Mouse (Mus musculus): ENCODE results near the gene Atp6v1g2. TPM values are rescaled to one million over a fixed set of nuclear protein-coding genes. Genes with fewer than 3 reads are reported as not detected.
A peak's percentile ranks its signal among the peaks of the same experiment; 100 is the strongest.

Gene Atp6v1g2
- 765 and 777 TPM in 2 replicates for polyA plus RNA-seq (2012; rRNA removed)

GRCm38 (mm10) chr17:35233114-35233980 lies at the start of gene Atp6v1g2:
Gene Atp6v1g2 (plus strand): TSS chr17:35233660.
- H3K4me3 ChIP-seq (ENCODE audit: insufficient read depth, low read length), result peak within 1 kb of the TSS; percentile 50; the same call in 1 of the 2 replicates
- no peak within 1 kb of the TSS for H3K27ac ChIP-seq (ENCODE audit: insufficient read depth, low read length)
- TF ChIP-seq CTCF (IDR thresholded peaks at IDR 0.05; ENCODE audit: extremely low read depth, insufficient read depth, low read length) (no peak), POLR2A (IDR thresholded peaks at IDR 0.05; ENCODE audit: extremely low read depth, insufficient read depth, low read length) (no peak)
- H3K4me1 ChIP-seq (ENCODE audit: control insufficient read depth, insufficient read depth, low read length), result no peaks in the 10 kb centered on the region

DNA sequence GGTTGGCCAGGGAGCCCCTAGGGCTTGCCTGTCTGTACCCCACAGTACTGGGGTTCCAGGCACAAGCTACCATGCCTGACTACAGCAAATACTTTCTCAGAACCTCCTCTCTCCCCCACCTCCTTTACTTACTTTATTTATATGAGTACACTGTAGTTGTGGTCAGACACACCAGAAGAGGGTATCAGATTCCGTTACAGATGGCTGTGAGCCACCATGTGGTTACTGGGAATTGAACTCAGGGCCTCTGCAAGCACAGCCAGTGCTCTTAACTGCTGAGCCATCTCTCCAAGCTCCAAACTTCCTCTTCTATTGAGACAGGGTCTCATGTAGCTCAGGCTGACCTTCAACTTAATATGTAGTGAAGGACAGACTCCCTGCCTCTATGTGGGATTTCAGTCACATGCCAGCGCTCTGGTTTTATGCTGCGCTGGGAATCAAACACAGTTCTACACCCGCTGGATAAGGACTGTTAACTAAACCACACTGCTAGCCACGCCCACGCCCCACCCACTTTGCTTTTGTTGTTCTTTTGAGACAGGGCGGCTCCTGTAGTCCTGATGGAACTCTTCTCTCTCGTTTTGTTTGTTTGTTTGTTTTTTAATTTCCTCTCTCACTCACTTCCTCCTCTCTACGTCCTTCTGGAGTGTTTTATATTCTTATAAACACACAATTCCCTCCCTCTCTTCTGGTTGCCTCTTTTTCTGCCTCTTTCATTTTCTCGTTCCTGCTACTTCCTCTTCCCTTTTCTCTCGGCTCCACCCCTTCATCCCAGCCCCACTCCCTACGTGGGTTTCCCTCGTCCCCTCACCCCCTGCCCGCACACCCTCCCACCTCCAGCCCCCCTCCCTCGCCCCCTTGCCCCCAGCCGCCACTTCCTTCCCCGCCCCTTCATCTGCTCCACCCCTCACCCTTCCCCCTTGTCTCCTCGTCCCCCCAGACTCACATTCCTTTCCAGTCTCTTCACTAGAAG lies 47.5 kb upstream of the Atp6v1g2 start:
- H3K27ac ChIP-seq (ENCODE audit: insufficient read depth, low read length), result no peak overlapping the region
- peak overlapping the region; percentile 35 for H3K4me3 ChIP-seq (ENCODE audit: insufficient read depth, low read length)
- TF ChIP-seq CTCF (IDR thresholded peaks at IDR 0.05; ENCODE audit: extremely low read depth, insufficient read depth, low read length) (no peak), POLR2A (IDR thresholded peaks at IDR 0.05; ENCODE audit: extremely low read depth, insufficient read depth, low read length) (no peak)
- no peaks in the 10 kb centered on the region for H3K4me1 ChIP-seq (ENCODE audit: control insufficient read depth, insufficient read depth, low read length)

DNA sequence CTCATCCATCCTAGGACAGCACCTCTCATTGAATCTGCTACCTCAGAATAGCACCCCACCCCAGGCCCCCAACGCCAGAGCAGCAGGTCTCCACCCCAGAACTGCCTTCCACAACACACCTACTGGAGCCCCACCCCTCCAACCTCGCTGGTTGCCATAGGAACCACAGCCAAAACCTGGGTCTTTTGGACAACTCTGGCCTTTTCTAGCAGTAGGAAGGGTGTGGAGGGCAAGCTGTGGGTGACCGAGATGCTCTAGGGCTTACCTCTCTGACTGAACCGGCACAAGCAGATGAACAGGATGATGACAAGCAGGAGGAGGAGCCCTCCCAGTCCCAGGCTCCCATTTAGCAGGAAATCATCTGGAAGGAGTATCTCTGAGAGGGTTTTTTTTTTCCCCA lies 46.8 kb upstream of the Atp6v1g2 start:
- Histone ChIP-seq H3K4me3 (ENCODE audit: insufficient read depth, low read length) (peak overlapping the region; percentile 35), H3K4me1 (ENCODE audit: control insufficient read depth, insufficient read depth, low read length) (no peaks in the 10 kb centered on the region), H3K27ac (ENCODE audit: insufficient read depth, low read length) (no peak overlapping the region)
- no peak for TF ChIP-seq CTCF (IDR thresholded peaks at IDR 0.05; ENCODE audit: extremely low read depth, insufficient read depth, low read length)
- TF ChIP-seq POLR2A (IDR thresholded peaks at IDR 0.05; ENCODE audit: extremely low read depth, insufficient read depth, low read length), result 0 out of 2 replicates have a peak, but pooled peaks have one; percentile 23

DNA sequence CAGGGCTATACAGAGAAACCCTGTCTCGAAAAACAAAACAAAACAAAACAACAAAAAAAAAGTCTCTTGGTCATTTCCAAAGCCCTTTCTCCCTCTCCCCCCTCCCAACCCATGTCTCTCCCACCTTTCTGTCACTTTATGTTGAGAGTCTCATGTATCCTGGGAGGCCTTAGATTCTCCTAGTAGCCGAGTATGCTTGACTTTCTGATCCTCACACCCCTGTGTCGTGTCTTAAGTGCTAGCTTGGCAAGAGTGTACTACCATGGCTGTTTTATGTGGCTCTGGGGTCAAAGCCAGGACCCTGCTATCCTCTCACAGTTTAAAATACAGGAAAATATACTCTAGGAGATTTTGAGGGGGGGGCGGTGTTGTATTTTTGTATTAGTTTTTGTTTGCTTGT lies 46.1 kb upstream of the Atp6v1g2 start:
- no peak overlapping the region for H3K4me3 ChIP-seq (ENCODE audit: insufficient read depth, low read length)
- H3K27ac ChIP-seq (ENCODE audit: insufficient read depth, low read length), result no peak overlapping the region
- no peaks in the 10 kb centered on the region for H3K4me1 ChIP-seq (ENCODE audit: control insufficient read depth, insufficient read depth, low read length)
- TF ChIP-seq CTCF (IDR thresholded peaks at IDR 0.05; ENCODE audit: extremely low read depth, insufficient read depth, low read length) (no peak), POLR2A (IDR thresholded peaks at IDR 0.05; ENCODE audit: extremely low read depth, insufficient read depth, low read length) (no peak)

- TF ChIP-seq CTCF (IDR thresholded peaks at IDR 0.05; ENCODE audit: extremely low read depth, insufficient read depth, low read length) (no peak), POLR2A (IDR thresholded peaks at IDR 0.05; ENCODE audit: extremely low read depth, insufficient read depth, low read length) (no peak)
- H3K4me3 ChIP-seq (ENCODE audit: insufficient read depth, low read length), result no peak within 1 kb of the TSS
- H3K27ac ChIP-seq (ENCODE audit: insufficient read depth, low read length), result no peak within 1 kb of the TSS
- H3K4me1 ChIP-seq (ENCODE audit: control insufficient read depth, insufficient read depth, low read length), result no peaks in the 10 kb centered on the region
These were observed 45.4 kb upstream of the Atp6v1g2 start, which contains the start of gene Lst1 for GRCm38 (mm10) chr17:35187959-35188610. Gene Lst1 (minus strand): TSS chr17:35188439.

DNA sequence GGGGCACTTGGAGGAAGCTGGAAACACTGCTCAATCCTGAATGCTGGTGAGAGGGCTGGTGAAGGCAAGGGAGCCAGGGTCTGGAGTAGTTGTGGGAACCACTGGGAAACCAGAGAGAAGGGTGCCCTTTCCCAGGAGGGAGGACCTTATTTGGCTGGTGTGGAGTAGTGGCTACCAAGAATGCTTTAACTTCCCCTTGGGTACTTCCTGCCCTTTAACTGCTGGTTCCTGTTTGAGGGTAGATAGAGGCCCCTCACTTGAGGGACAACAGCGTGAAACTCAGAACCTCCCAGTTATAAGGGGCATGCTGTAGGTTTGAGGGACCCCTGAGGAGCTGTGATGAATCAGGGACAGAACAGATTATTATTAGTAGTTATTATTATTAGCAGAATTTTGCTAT lies 44.3 kb upstream of the Atp6v1g2 start:
- TF ChIP-seq CTCF (IDR thresholded peaks at IDR 0.05; ENCODE audit: extremely low read depth, insufficient read depth, low read length) (no peak), POLR2A (IDR thresholded peaks at IDR 0.05; ENCODE audit: extremely low read depth, insufficient read depth, low read length) (no peak)
- no peak overlapping the region for H3K4me3 ChIP-seq (ENCODE audit: insufficient read depth, low read length)
- H3K4me1 ChIP-seq (ENCODE audit: control insufficient read depth, insufficient read depth, low read length), result no peaks in the 10 kb centered on the region
- no peak overlapping the region for H3K27ac ChIP-seq (ENCODE audit: insufficient read depth, low read length)

DNA sequence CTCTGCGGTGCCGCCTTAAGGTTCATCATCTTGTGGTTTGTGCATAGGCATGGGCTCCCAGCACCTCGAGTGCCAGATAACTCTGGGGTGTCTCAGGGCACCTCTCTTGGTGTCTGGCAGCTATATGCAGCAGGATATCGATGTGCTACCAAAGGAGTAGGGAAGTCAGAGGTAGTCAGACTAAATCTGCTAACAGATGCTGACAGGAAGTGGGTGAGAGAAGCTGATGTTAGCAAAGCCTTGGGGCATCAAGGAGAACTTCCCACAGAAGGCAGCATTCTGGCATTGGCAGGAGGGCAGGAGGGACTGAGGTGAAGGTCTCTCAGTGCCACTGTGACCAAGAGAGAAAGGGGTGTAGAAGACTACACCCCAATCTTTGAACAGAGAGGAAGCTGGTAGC lies 43.4 kb upstream of the Atp6v1g2 start:
- TF ChIP-seq CTCF (IDR thresholded peaks at IDR 0.05; ENCODE audit: extremely low read depth, insufficient read depth, low read length), result no peak
- no peak for TF ChIP-seq POLR2A (IDR thresholded peaks at IDR 0.05; ENCODE audit: extremely low read depth, insufficient read depth, low read length)
- H3K4me3 ChIP-seq (ENCODE audit: insufficient read depth, low read length), result no peak overlapping the region
- H3K27ac ChIP-seq (ENCODE audit: insufficient read depth, low read length), result 0 out of 2 replicates have a peak overlapping the region, but pooled peaks have one; percentile 13
- no peaks in the 10 kb centered on the region for H3K4me1 ChIP-seq (ENCODE audit: control insufficient read depth, insufficient read depth, low read length)

- no peaks in the 10 kb centered on the region for H3K4me1 ChIP-seq (ENCODE audit: control insufficient read depth, insufficient read depth, low read length)
- H3K27ac ChIP-seq (ENCODE audit: insufficient read depth, low read length), result no peak overlapping the region
- no peak overlapping the region for H3K4me3 ChIP-seq (ENCODE audit: insufficient read depth, low read length)
- no peak for TF ChIP-seq CTCF (IDR thresholded peaks at IDR 0.05; ENCODE audit: extremely low read depth, insufficient read depth, low read length)
- TF ChIP-seq POLR2A (IDR thresholded peaks at IDR 0.05; ENCODE audit: extremely low read depth, insufficient read depth, low read length), result no peak
These were observed 41.7 kb upstream of the Atp6v1g2 start for GRCm38 (mm10) chr17:35191723-35192122.

GRCm38 (mm10) chr17:35192924-35193323 lies 40.5 kb upstream of the Atp6v1g2 start:
- H3K4me3 ChIP-seq (ENCODE audit: insufficient read depth, low read length), result no peak overlapping the region
- H3K4me1 ChIP-seq (ENCODE audit: control insufficient read depth, insufficient read depth, low read length), result no peaks in the 10 kb centered on the region
- TF ChIP-seq CTCF (IDR thresholded peaks at IDR 0.05; ENCODE audit: extremely low read depth, insufficient read depth, low read length) (no peak), POLR2A (IDR thresholded peaks at IDR 0.05; ENCODE audit: extremely low read depth, insufficient read depth, low read length) (no peak)
- no peak overlapping the region for H3K27ac ChIP-seq (ENCODE audit: insufficient read depth, low read length)
